Mouse (Mus musculus): Measurements from ENCODE around the gene Fam189a1. TPM values are rescaled to one million over a fixed set of nuclear protein-coding genes. Genes with fewer than 3 reads are reported as not detected.

Gene Fam189a1
- total and polyA plus RNA-seq, 3 experiments, result not detected

- H3K4me3 ChIP-seq (ENCODE audit: control insufficient read depth in 1 of 2, insufficient read depth in 1 of 2, low read depth in 2 of 2, low read length in 2 of 2), result no peak overlapping the region
- H3K79me2 ChIP-seq (ENCODE audit: control insufficient read depth, insufficient read depth, low read length, poor library complexity), result no peaks in the 10 kb centered on the region
- H3K9ac ChIP-seq (ENCODE audit: control insufficient read depth, low read depth, low read length, poor library complexity, severe bottlenecking), result no peak overlapping the region
- H3K4me1 ChIP-seq (ENCODE audit: control insufficient read depth in 1 of 2, insufficient read depth in 2 of 2, low read length in 2 of 2), result no peaks in the 10 kb centered on the region
- H3K27ac ChIP-seq (ENCODE audit: control insufficient read depth, low read depth, low read length), result no peak overlapping the region
- H3K36me3 ChIP-seq (ENCODE audit: control insufficient read depth in 1 of 2, insufficient read depth in 2 of 2, low read length in 2 of 2), result no peaks in the 10 kb centered on the region
- no peaks in the 10 kb centered on the region for H3K27me3 ChIP-seq (ENCODE audit: control insufficient read depth in 1 of 2, insufficient read depth in 2 of 2, low read length in 2 of 2)
- no peaks in the 10 kb centered on the region for H3K9me3 ChIP-seq (replicated peaks; ENCODE audit: insufficient read depth, low read length)
- TF ChIP-seq SIN3A (IDR thresholded peaks at IDR 0.05; ENCODE audit: low read length) (no peak), RCOR1 (IDR thresholded peaks at IDR 0.05; ENCODE audit: low read depth, low read length) (no peak), SMC3 (IDR thresholded peaks at IDR 0.05; ENCODE audit: low read depth, low read length) (no peak), CHD2 (IDR thresholded peaks at IDR 0.05; ENCODE audit: low read length) (no peak), GABPA (IDR thresholded peaks at IDR 0.05; ENCODE audit: low read depth, low read length) (no peak), GATA1 (IDR thresholded peaks at IDR 0.05; ENCODE audit: low read depth, low read length) (no peak), MAFK (IDR thresholded peaks at IDR 0.05; ENCODE audit: borderline replicate concordance, low read depth, low read length) (no peak), CHD1 (IDR thresholded peaks at IDR 0.05; ENCODE audit: low read depth, low read length) (no peak)
- no peak for DNase-seq (ENCODE audit: low read depth, low spot score)
Observed at GRCm38 (mm10) chr7:65011133-65011532, 145.2 kb downstream of the Fam189a1 start.

- DNase-seq (ENCODE audit: low read depth, low spot score), result no peak
- no peak overlapping the region for H3K4me3 ChIP-seq (ENCODE audit: control insufficient read depth in 1 of 2, insufficient read depth in 1 of 2, low read depth in 2 of 2, low read length in 2 of 2)
- H3K27ac ChIP-seq (ENCODE audit: control insufficient read depth, low read depth, low read length), result no peak overlapping the region
- TF ChIP-seq POLR2A (IDR thresholded peaks at IDR 0.05; ENCODE audit: control insufficient read depth in 1 of 2, insufficient read depth in 1 of 2, low read depth in 1 of 2, low read length in 2 of 2, poor library complexity in 1 of 2) (no peak), USF2 (IDR thresholded peaks at IDR 0.05; ENCODE audit: borderline replicate concordance in 1 of 2, insufficient read depth in 1 of 2, low read depth in 1 of 2, low read length in 2 of 2) (no peak), POLR2AphosphoS2 (IDR thresholded peaks at IDR 0.05; ENCODE audit: low read length) (no peak)
- H3K9me3 ChIP-seq (replicated peaks; ENCODE audit: insufficient read depth, low read length), result no peaks in the 10 kb centered on the region
- no peak overlapping the region for H3K9ac ChIP-seq (ENCODE audit: control insufficient read depth, low read depth, low read length, poor library complexity, severe bottlenecking)
- H3K79me2 ChIP-seq (ENCODE audit: control insufficient read depth, insufficient read depth, low read length, poor library complexity), result no peaks in the 10 kb centered on the region
- no peaks in the 10 kb centered on the region for H3K4me1 ChIP-seq (ENCODE audit: control insufficient read depth in 1 of 2, insufficient read depth in 2 of 2, low read length in 2 of 2)
- H3K36me3 ChIP-seq (ENCODE audit: control insufficient read depth in 1 of 2, insufficient read depth in 2 of 2, low read length in 2 of 2), result no peaks in the 10 kb centered on the region
- H3K27me3 ChIP-seq (ENCODE audit: control insufficient read depth in 1 of 2, insufficient read depth in 2 of 2, low read length in 2 of 2), result no peaks in the 10 kb centered on the region
Observed at GRCm38 (mm10) chr7:65010275-65010674, 146.1 kb downstream of the Fam189a1 start.

- Histone ChIP-seq H3K9me3 (replicated peaks; ENCODE audit: insufficient read depth, low read length) (no peaks in the 10 kb centered on the region), H3K79me2 (ENCODE audit: control insufficient read depth, insufficient read depth, low read length, poor library complexity) (no peaks in the 10 kb centered on the region), H3K36me3 (ENCODE audit: control insufficient read depth in 1 of 2, insufficient read depth in 2 of 2, low read length in 2 of 2) (no peaks in the 10 kb centered on the region), H3K27me3 (ENCODE audit: control insufficient read depth in 1 of 2, insufficient read depth in 2 of 2, low read length in 2 of 2) (no peaks in the 10 kb centered on the region), H3K27ac (ENCODE audit: control insufficient read depth, low read depth, low read length) (no peak overlapping the region), H3K4me3 (ENCODE audit: control insufficient read depth in 1 of 2, insufficient read depth in 1 of 2, low read depth in 2 of 2, low read length in 2 of 2) (no peak overlapping the region), H3K9ac (ENCODE audit: control insufficient read depth, low read depth, low read length, poor library complexity, severe bottlenecking) (no peak overlapping the region), H3K4me1 (ENCODE audit: control insufficient read depth in 1 of 2, insufficient read depth in 2 of 2, low read length in 2 of 2) (no peaks in the 10 kb centered on the region)
- DNase-seq (ENCODE audit: low read depth, low spot score), result no peak
- TF ChIP-seq NELFE (IDR thresholded peaks at IDR 0.05; ENCODE audit: low read depth, low read length), result no peak
- no peak for TF ChIP-seq MYB (IDR thresholded peaks at IDR 0.05; ENCODE audit: low read depth, low read length)
- no peak for TF ChIP-seq ZKSCAN1 (IDR thresholded peaks at IDR 0.05; ENCODE audit: low read depth, low read length)
- no peak for TF ChIP-seq E2F4 (IDR thresholded peaks at IDR 0.05; ENCODE audit: borderline replicate concordance, low read depth, low read length)
- no peak for TF ChIP-seq CHD1 (IDR thresholded peaks at IDR 0.05; ENCODE audit: low read depth, low read length)
- TF ChIP-seq EP300 (IDR thresholded peaks at IDR 0.05; ENCODE audit: low read depth in 1 of 2, low read length in 2 of 2), result no peak
- no peak for TF ChIP-seq GABPA (IDR thresholded peaks at IDR 0.05; ENCODE audit: low read depth, low read length)
Observed at GRCm38 (mm10) chr7:65005731-65006130, 150.6 kb downstream of the Fam189a1 start.
